Mouse (Mus musculus) CD4-positive, CD25-positive, alpha-beta regulatory T cell, adult 4 months (primary cell): ENCODE measurements around the gene Ccdc187. TPM values are rescaled to one million over a fixed set of nuclear protein-coding genes. Genes with fewer than 3 reads are reported as not detected.

Experiments used
- ATAC-seq: one replicate; pipeline ENCODE4 v1.8.0; 2017
- polyA plus RNA-seq, 2 experiments: library from polyadenylated mRNA; unstranded; fragments of 100-300 nt; shearing (Covaris generic); gene quantifications; one replicate each; pipeline ENCODE4 v1.2.1; 2017

Ccdc187 gene
- polyA plus RNA-seq, 2 experiments from 2014 or later, result not detected

- ATAC-seq, result peak; percentile 18
Observed at GRCm38 (mm10) chr2:26315925-26316311, 21.6 kb upstream of the Ccdc187 start.

DNA sequence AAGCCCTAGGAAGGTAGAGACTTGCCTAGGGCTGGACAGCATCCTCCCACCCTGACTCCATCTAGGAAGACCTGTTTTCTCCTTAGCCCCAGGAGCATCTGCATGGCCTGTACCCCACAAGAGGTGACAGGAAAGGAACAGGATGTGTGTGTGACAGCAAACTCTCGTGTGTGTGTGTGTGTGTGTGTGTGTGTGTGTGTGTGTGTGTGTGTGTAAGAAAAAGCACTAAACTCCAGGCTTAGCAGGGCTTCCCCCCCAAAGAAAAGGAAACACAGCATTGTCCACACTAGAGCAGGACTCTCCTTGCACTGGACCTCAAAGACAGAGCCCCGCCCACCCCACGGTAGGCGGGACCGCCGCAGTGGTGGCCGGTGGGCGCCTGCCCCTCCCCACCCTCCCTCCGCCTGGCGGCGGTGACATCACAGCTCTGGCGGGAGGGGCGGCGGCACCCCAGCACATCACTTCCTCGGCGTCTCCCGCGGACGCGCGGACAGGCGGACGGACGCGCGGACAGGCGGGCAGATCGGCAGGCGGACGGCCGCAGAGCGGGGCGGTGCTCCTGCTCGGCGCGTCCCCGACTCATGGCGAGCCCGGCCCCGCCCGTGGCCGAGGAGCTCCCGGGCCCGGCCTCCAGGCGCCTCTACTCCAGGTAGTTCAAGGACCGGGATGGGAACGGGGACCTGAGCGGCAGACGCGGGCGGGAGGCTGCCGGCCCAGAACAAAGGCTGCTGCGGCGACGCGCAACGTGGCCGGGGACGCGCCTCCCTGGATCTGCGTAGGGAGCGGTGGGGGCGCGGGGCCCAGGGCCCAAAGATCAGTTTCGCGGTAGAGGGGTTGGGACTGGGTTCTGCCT is 20.9 kb upstream of the Ccdc187 start, which contains the start of gene Gpsm1:
TSS of gene Gpsm1 (plus strand) at position 444 of the 853 bp plus-strand sequence.
- ATAC-seq, result peak; percentile 70

DNA sequence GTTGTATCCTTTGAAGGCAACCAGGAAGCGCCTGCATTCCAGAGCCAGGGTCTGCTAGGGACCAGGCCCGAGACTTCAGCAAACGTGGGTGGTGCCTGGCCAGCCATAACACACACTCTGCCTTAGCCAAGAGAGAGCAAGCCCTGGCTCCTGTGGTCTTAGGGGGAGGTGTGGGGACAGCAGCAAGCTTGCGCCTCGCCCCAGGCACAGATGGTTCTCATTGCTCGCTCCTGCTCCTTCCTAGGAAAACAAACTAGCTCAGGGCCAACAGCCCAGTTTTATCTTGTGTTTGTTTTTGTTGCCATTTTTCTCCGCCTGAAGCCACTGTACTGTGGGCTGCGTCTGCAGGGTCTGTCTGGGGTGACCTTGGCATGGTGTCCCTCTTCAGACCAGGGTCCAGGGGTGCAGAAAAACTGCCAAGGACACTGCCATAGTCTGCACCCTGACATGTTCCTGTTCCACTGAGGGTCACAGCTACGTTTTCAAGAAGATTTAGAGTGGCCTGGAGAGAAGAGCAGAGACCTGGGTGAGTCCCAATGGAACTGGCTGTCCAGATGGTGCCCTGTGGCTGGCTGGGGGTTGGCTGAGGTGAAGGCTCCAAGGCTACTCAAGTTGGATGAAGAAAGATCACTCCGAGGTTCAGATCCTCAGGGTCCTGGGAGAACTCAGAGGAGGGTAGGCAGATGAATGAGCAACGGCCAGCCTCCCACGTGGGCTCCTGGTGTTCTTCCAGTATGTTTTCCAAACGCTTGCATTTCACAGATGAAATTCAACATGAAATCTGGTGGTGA is 20.1 kb upstream of the Ccdc187 start:
- no peak for ATAC-seq

DNA sequence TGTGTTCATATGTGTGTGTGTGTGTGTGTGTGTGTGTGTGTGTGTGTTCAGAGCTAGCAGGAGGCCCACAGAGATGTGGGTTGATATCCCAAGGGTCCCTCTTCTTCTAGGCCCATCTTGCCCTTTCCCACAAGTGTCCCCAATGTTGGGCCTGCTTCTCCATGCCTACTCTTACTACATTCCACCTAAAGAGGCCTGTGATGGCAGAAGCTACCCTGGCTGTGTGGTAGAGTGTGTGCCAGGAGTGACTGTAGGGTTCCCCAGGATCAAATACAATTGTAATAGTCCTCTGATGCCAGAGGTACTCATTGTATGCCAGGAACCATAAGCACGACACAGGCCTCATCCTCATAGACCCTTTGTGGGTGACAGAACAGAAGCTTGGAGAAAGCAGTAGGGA is 19.0 kb upstream of the Ccdc187 start:
- no peak for ATAC-seq

- ATAC-seq, result no peak
Observed at GRCm38 (mm10) chr2:26312812-26313211, 18.5 kb upstream of the Ccdc187 start.

- no peak for ATAC-seq
Observed at GRCm38 (mm10) chr2:26311936-26312335, 17.6 kb upstream of the Ccdc187 start.

- no peak for ATAC-seq
Observed at GRCm38 (mm10) chr2:26309739-26310138, 15.4 kb upstream of the Ccdc187 start.

DNA sequence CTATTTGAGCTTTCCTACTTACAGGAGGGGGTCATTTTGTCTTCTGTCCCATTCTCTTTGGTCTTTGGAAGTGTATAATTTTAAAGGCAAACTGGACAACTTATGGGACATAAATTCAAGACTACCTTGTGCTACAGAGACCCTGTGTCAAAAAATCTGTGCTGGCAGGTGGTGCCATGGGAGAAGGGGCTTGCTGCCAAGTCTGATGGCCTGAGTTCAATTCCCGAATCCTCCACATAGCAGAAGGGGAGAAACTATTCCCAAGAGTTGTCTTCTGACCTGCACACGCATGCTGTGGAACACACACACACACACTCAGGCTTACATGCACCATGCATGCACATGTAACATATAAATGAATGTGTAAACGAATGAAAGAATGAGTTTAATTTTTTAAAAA is 12.3 kb upstream of the Ccdc187 start:
- no peak for ATAC-seq

DNA sequence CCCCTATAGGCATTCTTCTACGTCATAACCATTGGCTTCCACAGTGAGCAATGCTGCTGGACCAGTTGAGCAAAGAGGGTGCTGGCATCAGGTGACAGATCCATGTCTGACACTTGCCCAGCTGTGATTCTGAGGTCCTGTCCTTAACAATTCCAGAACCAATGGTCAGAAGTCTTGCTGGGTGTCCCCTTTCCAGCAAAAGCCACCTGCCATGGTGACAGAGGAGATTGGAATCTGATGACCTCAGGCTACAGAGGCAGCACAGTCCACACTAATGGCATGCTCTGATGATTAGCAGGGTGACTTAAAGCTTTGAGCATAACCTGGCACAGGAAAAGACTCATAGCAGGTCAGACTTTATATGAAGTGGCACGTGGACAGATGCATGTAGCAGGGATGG is 11.2 kb upstream of the Ccdc187 start:
- no peak for ATAC-seq

DNA sequence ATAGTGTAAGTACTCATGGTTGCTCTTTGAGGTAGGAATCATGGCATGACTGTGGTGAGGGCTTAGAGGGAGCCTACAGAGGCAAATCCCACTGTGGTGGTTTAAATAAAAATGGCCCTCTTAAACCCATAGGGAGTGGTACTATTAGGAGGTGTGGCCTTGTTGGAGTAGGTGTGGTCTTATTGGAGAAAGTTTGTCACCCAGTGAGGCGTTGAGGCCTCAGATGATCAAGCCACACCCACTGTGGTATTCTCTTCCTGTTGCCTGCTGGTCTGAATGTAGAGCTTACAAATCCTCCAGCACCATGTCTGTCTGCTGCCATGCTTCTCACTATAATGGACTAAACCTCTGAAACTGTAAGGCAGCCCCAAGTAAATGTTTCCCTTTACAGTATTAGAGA is 10.4 kb upstream of the Ccdc187 start:
- no peak for ATAC-seq

GRCm38 (mm10) chr2:26302005-26302503 is 7.7 kb upstream of the Ccdc187 start:
- ATAC-seq, result no peak

DNA sequence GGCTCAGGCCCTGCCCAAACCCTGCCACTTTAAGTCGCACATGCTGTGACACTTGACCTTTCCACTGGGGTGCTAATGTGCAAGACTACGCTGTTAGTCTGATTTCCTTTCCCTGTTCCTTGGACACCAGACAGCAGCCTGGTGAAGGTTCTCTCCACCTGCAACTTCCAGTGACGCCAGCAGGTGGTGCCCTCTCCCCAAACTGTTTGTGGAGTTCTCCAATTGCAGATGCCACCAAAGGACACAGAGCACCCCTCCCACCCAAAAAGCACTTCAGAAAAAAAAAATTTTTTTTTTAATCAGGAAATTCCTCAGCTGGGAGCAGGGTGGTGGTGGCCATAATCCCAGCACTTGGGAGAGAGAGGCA is 6.4 kb upstream of the Ccdc187 start:
- peak; percentile 74 for ATAC-seq

GRCm38 (mm10) chr2:26300161-26300807 is 5.9 kb upstream of the Ccdc187 start:
- no peak for ATAC-seq

GRCm38 (mm10) chr2:26299336-26299735 is 5.0 kb upstream of the Ccdc187 start:
- no peak for ATAC-seq

DNA sequence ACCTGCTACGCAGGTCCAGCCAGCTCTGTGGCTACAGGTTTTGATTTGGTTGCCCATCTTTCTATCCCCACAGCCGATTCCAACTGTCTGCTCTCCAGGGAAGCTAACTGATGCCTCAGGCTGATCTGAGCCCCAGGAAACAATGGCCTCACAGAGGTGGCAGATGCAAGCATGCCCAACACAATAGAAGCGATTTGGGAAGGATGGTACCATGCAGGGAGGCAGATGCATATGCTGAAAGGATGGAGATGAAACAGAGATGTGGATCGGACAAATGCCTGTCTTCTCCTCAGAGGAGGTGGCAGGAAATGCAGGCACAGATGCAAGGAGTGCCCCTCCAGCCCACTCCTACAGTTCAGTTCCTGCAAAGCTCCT is 4.5 kb upstream of the Ccdc187 start:
- ATAC-seq, result no peak

DNA sequence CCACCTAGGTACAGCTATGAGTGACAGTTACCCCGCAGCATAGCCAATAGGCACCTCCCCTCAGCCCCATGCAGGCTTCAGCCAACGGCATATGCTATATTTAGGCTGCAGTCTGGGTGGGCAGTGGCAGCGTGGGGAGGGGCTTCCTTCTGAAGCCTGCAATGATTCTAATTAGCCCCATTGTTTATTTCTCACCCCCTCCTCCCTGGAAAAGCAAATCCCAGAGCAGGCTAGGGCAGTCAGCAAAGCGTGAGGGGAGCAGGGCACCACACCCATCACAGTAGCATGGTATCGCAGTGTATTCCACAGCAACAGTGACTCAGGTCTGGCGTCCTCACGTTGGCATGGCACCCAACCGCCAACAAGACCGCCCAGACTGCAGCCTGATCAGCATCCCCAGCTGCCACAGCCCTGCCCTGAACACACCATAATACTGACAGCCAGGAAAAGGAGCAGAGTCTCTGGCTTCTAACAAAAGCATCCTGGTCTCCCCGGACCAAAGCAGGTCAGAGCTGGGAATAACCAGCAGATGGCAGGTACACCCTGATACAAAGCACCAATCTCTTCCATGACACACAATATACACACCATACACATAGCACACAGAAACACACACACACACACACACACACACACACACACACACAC is 4.0 kb upstream of the Ccdc187 start:
- ATAC-seq, result no peak

- ATAC-seq, result no peak
Observed at GRCm38 (mm10) chr2:26296606-26297195, 2.3 kb upstream of the Ccdc187 start.

- ATAC-seq, result no peak
Observed at GRCm38 (mm10) chr2:26290133-26290532, 4.2 kb downstream of the Ccdc187 start.

DNA sequence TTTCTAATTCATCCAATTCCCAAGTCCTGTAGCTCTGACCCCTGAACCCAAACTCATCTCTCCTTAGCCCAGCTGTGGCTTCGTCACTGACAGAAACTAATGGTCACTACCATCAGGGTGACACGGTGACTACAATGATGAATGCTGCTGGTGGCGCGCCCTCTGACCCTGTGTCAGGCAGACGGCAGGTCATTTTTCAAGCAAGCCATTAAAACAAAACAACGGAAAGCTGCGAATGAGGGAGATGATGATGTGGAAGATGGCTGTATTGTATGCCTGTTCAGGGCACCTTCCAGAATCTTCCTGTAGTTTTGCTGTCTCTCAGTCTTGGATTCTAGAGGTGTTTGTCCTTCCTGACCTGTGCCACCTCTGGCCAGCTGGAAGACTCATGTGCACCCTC is 8.0 kb downstream of the Ccdc187 start:
- ATAC-seq, result no peak

DNA sequence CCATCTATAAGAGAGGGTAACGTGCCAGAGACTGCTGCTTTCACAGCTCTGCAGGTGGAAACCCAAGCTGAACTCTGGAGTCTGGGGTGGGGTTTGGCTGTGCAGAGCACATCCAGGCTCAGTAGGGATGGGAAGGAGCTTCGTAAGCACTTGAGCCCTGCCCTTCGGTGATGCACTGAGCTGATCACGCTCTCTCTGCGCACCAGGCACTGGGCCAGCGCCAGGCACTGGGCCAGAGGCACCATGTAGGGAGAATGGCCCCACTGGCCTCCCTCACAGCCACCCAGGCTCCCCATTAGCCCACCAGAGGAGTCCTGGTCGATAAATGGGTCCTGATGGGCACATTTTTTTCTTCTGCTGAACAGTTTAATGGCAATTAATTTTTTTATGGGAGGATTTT is 8.6 kb downstream of the Ccdc187 start:
- ATAC-seq, result no peak

DNA sequence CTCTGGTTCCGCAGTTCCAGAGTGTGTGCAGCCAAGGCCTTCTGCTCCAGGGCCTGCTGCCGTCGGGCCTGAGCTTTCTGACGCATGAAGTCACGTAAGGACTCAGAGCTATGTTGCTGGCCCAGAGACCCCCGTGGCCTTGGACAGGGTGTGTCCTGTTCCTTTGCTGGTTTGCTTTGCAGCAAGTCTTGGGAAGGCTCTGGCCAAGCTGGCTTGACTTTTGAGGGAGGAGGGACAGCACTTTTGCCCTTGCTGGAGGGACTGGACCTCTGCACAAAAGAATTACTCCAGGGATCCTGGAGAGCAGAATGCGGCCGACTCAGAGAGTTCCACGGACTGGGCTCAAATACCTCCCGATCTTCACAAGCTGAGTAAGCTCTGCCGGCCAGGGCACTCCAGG is 13.8 kb downstream of the Ccdc187 start:
- no peak for ATAC-seq

DNA sequence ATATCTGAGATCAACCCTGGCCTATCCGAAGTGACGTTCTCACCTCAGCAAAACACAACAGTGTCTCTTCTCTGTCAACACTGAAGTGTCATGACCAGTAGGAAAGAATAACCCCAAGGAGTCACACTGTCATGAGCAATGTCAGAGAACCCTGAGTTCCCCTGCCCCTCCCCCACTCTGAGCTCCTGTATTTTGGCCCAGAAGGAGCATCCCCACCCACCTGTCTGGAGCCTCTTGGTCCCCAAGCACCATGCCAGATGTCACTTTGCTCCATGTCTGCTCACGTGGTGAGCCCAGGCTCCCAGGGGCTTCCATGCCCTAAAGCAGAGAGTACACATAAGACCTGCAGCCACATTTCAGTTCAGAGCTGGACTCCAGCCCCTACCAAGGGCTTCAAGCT is 14.6 kb downstream of the Ccdc187 start:
- no peak for ATAC-seq
